Mouse (Mus musculus): Measurements from ENCODE around the gene Thumpd3.
A peak's percentile ranks its signal among the peaks of the same experiment; 100 is the strongest.

Gene Thumpd3

DNA sequence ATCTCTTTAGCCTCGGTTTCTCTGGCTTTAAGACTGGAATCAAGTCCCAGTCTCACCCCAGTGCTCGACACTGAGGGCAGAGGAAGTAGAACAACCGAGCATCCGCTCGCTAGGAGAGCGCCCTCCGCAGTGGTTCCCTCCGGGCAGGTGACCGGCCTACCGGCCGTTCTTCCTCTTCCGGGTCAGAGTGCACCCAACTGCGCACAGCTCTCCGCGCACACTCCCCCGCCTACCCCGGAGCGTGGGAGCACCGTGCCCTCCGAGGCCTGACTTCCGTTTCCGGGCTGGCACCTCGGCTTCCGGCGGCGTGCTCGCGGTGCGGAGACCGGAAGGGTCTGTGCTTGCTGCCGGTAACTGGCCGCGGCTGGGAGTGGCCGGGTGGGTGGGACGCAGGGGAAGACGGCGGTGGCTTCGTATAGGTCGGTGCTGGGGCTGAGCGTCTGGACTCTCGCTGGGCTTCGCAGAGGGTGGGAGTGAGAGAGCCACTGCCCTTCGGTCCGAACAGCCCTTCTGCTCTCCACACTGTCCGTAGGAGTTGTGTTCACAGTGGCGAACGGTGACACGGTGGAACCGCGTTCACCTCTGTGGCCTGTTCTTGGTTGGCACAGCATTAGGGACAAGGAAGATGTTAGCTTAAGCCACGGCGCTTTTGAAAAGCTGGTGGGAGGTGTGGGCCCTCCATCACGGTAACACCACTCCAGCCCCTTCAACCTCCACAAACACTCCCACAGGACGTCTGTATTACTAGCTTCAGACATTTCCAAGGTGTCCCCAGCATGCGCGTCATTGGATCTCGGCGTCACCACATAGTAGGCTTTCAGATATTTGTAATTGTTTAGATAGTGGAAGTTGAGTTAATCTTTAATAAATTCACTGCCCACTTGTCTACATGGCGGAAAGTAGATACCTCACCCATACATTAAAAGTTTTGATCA lies at the start of gene Thumpd3:
Gene Thumpd3, plus strand, starts transcription at position 185 of the 935 bp plus-strand sequence.
- peak; percentile 97 for DNase-seq (ENCODE audit: low read depth, low spot score)

- no peak for DNase-seq (ENCODE audit: low read depth, low spot score)
Measured at GRCm38 (mm10) chr6:112999199-112999598, 46.8 kb upstream of the Thumpd3 start.

DNA sequence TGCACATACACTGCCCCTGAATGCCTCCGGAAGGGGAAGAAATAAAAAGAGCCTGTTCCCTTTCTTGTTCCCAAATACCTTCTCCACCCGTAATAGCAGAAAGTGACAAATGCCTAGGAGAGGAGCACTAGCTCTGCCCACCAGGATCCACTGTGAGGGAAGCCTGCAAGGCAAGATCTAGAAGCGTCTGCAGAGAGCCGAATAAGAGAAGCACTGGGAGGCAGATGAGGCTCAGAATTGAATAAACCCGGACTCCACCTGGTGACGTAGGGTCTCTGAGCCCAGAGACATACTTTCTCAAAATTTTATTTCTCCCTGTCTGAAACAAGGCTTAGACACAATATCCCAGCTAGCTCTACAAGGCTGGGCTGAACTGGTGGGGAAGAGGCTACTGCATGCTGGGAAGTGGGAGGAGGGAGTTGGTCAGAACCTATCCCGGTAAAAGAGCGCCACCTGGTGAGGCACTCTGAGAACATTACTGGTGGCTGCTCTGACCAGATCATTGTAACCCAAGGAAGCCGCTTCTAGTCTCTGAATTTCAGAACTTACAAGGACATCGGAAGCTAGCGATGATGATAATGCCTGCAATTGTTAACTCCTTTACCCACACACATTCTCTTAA lies 45.2 kb upstream of the Thumpd3 start:
- peak; percentile 93 for DNase-seq (ENCODE audit: low read depth, low spot score)

DNA sequence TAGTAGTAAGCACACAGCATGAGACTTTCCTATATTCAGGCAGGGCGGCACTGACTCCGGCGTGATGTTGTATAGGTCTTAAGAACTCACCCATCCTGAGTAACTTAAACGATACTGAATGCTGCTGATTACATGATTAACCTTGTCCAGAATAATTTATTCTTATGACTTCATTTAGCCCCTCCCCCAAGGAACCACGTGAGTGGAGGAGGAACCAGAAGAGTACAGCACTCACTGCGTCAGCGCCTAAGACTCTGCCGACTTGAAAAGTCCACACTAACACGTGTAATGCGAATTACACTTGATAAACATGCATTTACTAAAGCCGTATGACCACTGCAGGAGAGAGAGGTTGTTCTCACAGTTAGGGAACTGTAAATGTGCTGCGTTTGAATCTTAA lies 44.3 kb upstream of the Thumpd3 start:
- peak; percentile 82 for DNase-seq (ENCODE audit: low read depth, low spot score)

DNA sequence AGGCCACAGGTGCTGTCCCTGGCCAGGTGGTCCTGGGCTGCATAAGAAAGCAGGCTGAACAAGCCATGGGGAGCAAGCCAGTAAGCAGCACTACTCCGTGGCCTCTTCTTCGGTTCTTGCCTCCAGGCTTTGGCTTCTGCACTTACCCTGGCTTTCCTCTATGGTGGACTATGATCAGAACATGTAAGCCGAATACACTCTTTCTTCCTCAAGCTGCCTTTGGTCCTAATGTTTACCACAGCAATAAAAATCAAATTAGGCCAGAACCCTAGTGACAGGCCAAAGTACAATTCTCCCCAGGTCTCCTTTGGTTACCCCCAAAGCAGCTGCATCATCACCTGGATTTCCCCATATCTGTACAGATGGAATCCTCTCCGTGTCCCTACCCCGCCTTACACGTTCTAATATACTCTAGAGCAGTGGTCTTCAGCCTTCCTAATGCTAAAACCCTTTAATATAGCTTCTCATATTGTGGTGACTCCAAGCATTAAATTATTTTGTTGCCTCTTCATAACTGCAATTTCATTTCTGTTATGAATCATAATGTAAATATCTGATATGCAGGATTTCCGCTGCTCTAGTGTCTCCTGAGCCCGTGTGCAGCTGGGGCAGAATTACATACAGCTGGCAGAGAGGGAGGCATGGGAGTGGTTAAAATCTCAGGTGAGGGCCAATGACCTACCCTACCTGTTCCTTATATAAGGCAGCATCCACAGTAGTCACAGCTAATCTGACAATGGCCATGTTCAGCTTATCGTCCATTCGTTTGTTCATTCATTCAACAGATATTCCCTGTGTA lies 42.5 kb upstream of the Thumpd3 start:
- no peak for DNase-seq (ENCODE audit: low read depth, low spot score)

DNA sequence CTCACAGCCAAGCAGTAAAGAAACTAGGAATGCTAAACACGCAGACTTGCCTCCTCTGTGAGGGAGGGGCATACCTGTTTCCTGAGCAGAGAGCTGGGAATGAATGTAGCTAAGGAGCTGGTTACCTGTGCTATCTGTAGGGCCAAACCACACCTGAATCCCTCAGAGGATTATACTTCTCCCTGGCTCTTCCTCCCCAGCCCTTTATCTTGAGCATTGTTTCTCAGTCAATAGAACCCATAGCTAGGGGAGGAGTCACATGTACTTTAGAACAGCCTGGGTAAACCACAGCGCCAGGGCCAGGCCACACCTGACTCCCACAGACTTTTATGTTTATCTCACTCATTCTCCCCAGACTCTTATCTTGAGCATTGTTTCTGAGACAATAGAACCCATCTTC lies 39.2 kb upstream of the Thumpd3 start:
- peak; percentile 44 for DNase-seq (ENCODE audit: low read depth, low spot score)

GRCm38 (mm10) chr6:113011886-113012285 lies 34.1 kb upstream of the Thumpd3 start:
- DNase-seq (ENCODE audit: low read depth, low spot score) = no peak

- DNase-seq (ENCODE audit: low read depth, low spot score) = no peak
Measured at GRCm38 (mm10) chr6:113012495-113012941, 33.5 kb upstream of the Thumpd3 start.

DNA sequence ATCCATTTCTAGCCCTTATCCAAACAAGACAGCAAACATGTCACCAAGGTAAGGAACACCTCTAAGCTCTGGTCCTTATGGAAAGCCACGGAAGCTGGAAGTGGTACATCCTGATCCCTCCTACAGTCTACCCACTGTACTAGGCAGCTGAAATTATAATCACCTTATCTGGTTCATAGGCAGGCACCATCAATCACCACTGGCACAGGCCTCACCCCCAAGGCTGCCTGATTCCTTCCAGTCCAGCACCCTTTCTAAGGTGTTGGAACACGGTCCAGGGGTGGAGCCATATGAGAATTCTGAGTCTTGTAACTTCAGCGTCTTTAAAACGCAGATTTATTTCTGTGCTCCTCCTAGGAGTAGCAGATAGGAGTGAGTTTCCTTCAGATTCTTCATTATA lies 32.5 kb upstream of the Thumpd3 start:
- no peak for DNase-seq (ENCODE audit: low read depth, low spot score)

DNA sequence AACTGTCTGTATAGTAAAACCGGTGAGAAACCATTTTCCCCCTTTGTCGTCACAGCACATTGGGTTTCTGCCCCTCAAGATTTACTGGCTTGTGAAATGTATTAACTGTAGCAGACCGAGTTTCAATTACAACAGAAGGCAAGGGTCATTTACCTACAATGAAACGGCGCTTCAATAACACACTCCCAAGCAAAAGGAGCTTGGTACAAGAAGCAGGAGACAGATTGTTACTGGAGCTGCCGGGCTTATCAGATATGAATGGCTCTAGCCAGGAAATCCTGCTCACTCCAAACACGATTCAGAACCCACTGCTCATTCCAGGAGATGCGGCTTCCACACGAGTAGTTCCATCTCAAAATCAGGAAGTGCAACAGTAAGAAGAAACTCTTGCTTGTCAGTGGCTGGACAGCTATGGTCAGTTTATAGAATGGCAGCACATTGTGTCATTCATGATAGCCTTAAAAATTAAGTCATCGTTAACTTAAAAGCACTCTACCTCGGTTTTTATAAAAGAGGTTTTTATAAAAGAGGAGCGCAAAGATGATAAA lies 28.5 kb upstream of the Thumpd3 start:
- no peak for DNase-seq (ENCODE audit: low read depth, low spot score)

DNA sequence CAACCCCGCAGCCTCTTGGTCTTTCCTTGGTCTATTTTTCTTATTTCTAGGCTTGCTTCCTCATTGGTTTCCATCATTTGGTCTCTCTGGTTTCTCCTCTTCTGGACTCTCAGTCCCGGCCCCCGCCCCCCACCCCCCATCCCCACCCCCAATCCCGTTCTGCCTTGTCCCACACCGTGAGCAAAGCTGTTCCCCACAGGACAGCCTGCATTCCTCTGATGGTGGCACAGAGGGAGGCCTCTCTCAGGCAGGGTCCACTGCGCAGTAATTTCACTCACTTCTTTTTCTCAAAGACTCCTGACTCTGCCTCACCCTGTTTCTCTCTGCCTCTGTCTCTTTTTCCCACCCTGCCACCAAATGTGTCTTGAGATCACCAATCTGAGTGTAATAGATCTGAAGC lies 27.9 kb upstream of the Thumpd3 start:
- DNase-seq (ENCODE audit: low read depth, low spot score) = no peak

- peak; percentile 38 for DNase-seq (ENCODE audit: low read depth, low spot score)
Measured at GRCm38 (mm10) chr6:113024866-113025265, 21.2 kb upstream of the Thumpd3 start.

DNA sequence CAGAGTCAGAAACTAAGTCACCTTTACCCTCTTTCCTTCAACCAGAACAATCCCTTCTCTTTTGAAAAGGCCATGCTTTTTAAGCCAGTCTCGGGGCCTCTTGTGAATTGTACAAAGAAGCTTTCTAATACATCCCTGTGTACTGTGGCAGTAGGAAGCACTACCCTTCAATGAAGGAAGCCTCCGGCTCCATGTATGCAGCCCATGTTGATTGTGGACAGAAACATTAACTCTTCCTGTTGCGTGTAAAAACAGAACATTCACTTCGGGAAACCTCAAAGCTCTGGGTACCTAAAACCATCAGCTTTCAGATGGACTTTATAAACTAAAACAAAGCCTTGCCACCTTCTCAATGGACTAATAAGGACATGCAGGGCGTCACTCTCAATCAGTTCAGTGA lies 20.3 kb upstream of the Thumpd3 start:
- DNase-seq (ENCODE audit: low read depth, low spot score) = no peak

DNA sequence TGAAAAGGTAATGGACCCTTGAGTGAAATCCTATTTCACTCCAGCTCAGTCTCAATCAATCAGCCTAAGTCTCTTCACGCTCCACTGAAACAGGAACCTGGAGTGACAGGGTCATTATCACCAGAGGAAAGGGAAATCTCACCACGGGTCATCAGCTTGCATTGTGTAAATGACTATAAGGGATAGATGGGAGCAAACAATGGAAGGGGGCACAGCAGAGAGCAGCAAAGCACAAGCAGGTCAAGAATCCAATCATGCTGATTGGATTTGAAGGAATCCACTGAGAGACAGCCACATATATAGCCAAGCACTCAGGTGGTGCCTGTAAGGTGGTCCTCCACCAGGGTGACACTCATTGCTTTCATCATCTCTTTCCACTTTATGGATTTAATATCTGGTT lies 18.6 kb upstream of the Thumpd3 start:
- no peak for DNase-seq (ENCODE audit: low read depth, low spot score)

DNA sequence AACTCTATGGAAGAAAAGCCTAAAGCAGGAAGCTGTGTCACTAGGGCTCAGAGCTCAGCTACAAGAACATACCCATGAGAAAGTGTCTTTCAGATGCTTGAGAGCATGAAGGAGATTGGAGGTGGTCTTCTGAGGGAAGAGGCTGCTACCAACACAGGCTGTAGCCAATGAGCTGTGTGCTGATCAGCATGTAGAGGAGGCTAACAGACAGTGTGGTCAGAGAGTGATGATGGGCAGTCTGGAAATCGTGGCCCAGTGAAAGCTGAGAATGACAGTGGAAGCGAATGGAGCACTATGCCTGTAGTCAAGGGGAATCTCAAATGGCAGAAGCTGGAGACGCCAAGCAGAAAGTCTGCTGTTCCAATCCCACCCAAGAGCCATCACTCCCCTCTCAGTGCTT lies 17.0 kb upstream of the Thumpd3 start:
- no peak for DNase-seq (ENCODE audit: low read depth, low spot score)

DNA sequence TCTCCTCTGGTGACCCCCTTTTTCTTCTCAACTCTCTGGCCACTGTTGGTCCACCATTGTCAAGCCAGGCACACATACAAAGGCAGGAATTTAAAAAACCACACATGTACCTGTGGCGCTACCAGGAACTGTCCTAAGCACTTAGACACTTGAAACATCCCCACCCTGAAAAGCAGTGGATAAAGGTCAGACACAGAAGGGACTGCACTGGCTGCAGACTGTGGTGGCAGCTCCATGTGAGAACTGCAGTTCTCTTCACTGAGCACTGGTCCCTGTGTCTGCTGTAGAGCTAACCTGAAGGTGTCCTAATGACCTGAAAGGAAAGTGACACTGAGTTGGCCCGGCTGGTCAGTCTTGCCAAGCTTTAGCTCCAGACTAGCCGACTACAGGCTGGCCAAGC lies 15.5 kb upstream of the Thumpd3 start:
- DNase-seq (ENCODE audit: low read depth, low spot score) = no peak

- no peak for DNase-seq (ENCODE audit: low read depth, low spot score)
Measured at GRCm38 (mm10) chr6:113030970-113031660, 14.9 kb upstream of the Thumpd3 start.

DNA sequence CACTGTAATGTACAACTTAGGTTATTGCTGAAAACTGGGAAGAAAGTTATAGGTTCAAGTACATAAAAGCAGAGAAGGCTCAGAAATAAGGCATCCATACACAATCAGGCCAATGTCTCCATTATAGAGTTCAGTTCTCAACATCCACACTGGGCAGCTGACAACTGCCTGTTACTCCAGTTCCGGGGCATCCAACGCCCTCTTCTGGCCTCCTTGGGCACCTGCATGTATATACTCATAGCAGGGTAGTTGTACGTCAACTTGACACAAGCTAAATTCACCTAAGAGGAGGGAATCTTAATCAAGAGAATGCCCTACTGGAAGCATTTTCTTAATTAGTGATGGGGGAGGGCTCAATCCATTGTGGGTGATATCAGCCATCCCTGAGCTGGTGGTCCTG lies 13.9 kb upstream of the Thumpd3 start:
- peak; percentile 60 for DNase-seq (ENCODE audit: low read depth, low spot score)

- DNase-seq (ENCODE audit: low read depth, low spot score) = no peak
Measured at GRCm38 (mm10) chr6:113033185-113033584, 12.8 kb upstream of the Thumpd3 start.

DNA sequence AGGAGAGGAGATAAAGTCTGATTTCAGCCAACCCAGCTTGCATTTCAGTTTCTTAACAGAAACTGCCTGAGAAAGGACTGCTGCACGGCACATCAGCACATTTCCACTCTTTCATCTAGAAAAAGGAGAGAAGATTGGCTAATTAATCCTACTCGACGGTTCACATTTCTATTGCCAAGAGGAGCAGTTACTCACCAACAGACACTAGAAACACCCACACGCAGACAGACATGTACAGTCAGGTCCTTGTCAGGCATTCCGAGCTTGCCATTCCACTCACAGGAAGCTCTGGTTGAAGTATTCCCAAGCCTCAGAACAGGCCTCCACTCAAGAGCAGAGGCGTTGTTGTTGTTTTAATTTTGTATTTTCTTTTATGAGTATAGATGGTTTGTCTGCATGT lies 11.6 kb upstream of the Thumpd3 start:
- no peak for DNase-seq (ENCODE audit: low read depth, low spot score)

DNA sequence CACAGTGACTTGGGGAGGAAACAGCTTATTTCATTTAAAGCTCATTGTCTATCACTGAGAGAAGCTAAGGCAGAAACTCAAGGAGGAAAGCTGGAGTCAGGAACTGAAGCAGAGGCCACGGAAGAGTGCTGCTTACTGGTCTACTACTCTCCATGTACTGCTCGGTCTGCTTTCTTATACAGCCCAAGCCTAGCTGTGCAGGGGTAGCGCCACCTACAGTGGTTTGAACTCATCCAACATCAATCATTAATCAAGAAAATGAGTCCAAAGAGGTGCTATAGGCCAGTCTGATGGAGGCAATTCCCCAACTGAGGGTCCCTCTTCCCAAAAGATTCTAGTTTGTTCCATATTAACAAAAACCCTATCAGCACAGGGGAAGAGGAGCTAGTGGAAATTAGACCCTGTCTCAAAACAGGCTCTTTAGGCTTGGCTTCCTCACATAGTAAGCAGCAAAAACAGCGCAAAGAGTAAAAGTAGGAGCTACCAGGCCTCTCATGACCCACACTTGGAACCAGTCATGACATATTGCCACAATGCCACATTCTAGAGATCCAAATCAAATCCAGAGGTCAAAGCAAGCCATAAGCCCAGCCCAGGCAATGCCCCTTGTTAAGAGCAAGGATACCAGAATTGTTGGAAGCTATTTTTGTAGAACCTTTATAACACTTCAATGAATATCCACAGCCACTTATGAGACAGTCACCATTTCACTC lies 9.4 kb upstream of the Thumpd3 start:
- no peak for DNase-seq (ENCODE audit: low read depth, low spot score)

All from R1 (cell line).